Mouse (Mus musculus) CH12.LX (cell line): Measurements from ENCODE around the gene Ptprcap. TPM values are rescaled to one million over a fixed set of nuclear protein-coding genes. Genes with fewer than 3 reads are reported as not detected.

Experiments used
- DNase-seq: peaks from one replicate; pipeline ENCODE4 v3.0.0-alpha.2; 2013; ENCODE audit errors: extremely low read depth
- H3K27ac ChIP-seq: 2 replicates; pipeline ENCODE4 v1.5.1; 2012; ENCODE audit warnings: low read depth, mild to moderate bottlenecking, control low read depth, moderate library complexity; ENCODE audit not compliant: insufficient read depth
- H3K27me3 ChIP-seq: replicated peaks from 2 replicates; pipeline ENCODE3; 2012; ENCODE audit warnings: inconsistent platforms
- H3K36me3 ChIP-seq, 2 experiments: replicated peaks in 1 of 2; 2 replicates each; pipeline versions ENCODE3 to v1.6.1; 2012; ENCODE audit warnings: inconsistent platforms in 1 of 2, low read length in 1 of 2, mild to moderate bottlenecking in 1 of 2, mixed read lengths in 1 of 2, moderate library complexity in 1 of 2; ENCODE audit not compliant: control insufficient read depth in 1 of 2, insufficient read depth in 1 of 2
- H3K4me1 ChIP-seq, 2 experiments: 2 replicates each; pipeline ENCODE4 v1.6.1; 2012; ENCODE audit warnings: inconsistent platforms in 1 of 2, moderate library complexity in 1 of 2; ENCODE audit not compliant: insufficient read depth in 2 of 2, control insufficient read depth in 1 of 2
- H3K4me2 ChIP-seq: 2 replicates; pipeline ENCODE4 v1.6.1; 2012; ENCODE audit warnings: low read depth, mild to moderate bottlenecking, control low read depth; ENCODE audit not compliant: poor library complexity, insufficient read depth, severe bottlenecking
- H3K4me3 ChIP-seq, 3 experiments: fragments of 150-350 bp in 1 of 3; sonication (generic) in 1 of 3; replicated peaks in 1 of 3; 2 replicates each; pipeline versions ENCODE3 to v1.5.1; 2011 to 2012; ENCODE audit warnings: low read depth in 2 of 3, low read length in 2 of 3, mild to moderate bottlenecking in 2 of 3, moderate library complexity in 2 of 3, control low read depth in 1 of 3, improper control_type of control experiment in 1 of 3, inconsistent platforms in 1 of 3, mixed read lengths in 1 of 3; ENCODE audit not compliant: poor library complexity in 1 of 3
- H3K79me2 ChIP-seq: replicated peaks from 2 replicates; pipeline ENCODE4 v1.6.1; 2012; ENCODE audit warnings: mild to moderate bottlenecking, moderate library complexity; ENCODE audit not compliant: control insufficient read depth, poor library complexity, insufficient read depth, severe bottlenecking; ENCODE audit errors: extremely low read depth
- H3K9ac ChIP-seq: 2 replicates; pipeline ENCODE4 v1.6.1; 2012; ENCODE audit warnings: low read depth, mild to moderate bottlenecking, control low read depth, moderate library complexity; ENCODE audit not compliant: insufficient read depth
- H3K9me3 ChIP-seq: replicated peaks from 2 replicates; pipeline ENCODE3; 2012; ENCODE audit warnings: low read length, inconsistent platforms, mixed read lengths
- CHD1 ChIP-seq: IDR thresholded peaks from 2 replicates; pipeline ENCODE4 v1.6.1; 2012; ENCODE audit warnings: low read depth, low read length, improper control_type of control experiment, inconsistent platforms
- CTCF ChIP-seq, 2 experiments: IDR thresholded peaks in 1 of 2; conservative IDR thresholded peaks in 1 of 2; 2 replicates each; pipeline ENCODE4 v1.5.1; 2011 to 2012; ENCODE audit warnings: low read depth in 2 of 2, low read length in 2 of 2, improper control_type of control experiment in 1 of 2, inconsistent platforms in 1 of 2, mild to moderate bottlenecking in 1 of 2, moderate library complexity in 1 of 2
- E2F4 ChIP-seq: IDR thresholded peaks from 2 replicates; pipeline ENCODE4 v1.6.1; 2011; ENCODE audit warnings: low read depth, low read length, improper control_type of control experiment; ENCODE audit not compliant: insufficient replicate concordance
- ELF1 ChIP-seq: IDR thresholded peaks from 2 replicates; pipeline ENCODE4 v1.6.1; 2014; ENCODE audit warnings: low read depth, mild to moderate bottlenecking, inconsistent platforms, low read length, improper control_type of control experiment
- EP300 ChIP-seq: IDR thresholded peaks from 2 replicates; pipeline ENCODE4 v1.6.1; 2011; ENCODE audit warnings: low read length, improper control_type of control experiment
- ETS1 ChIP-seq: conservative IDR thresholded peaks from 2 replicates; pipeline ENCODE4 v1.6.1; 2012; ENCODE audit warnings: low read depth, mild to moderate bottlenecking, inconsistent platforms, low read length, improper control_type of control experiment, moderate library complexity
- HCFC1 ChIP-seq: IDR thresholded peaks from 2 replicates; pipeline ENCODE4 v1.6.1; 2012; ENCODE audit warnings: low read depth, mild to moderate bottlenecking, inconsistent platforms, low read length, improper control_type of control experiment
- IRF4 ChIP-seq: IDR thresholded peaks from 2 replicates; pipeline ENCODE4 v1.6.1; 2014; ENCODE audit warnings: low read depth, mild to moderate bottlenecking, inconsistent platforms, low read length, improper control_type of control experiment
- JUN ChIP-seq: IDR thresholded peaks from 2 replicates; pipeline ENCODE4 v1.6.1; 2011; ENCODE audit warnings: low read depth, mild to moderate bottlenecking, low read length, improper control_type of control experiment, moderate library complexity; ENCODE audit not compliant: insufficient read depth
- JUND ChIP-seq: conservative IDR thresholded peaks from 2 replicates; pipeline ENCODE4 v1.6.1; 2011; ENCODE audit warnings: low read depth, low read length, improper control_type of control experiment
- MAFK ChIP-seq: IDR thresholded peaks from 2 replicates; pipeline ENCODE4 v1.6.1; 2011; ENCODE audit warnings: low read length, improper control_type of control experiment; ENCODE audit not compliant: insufficient replicate concordance
- MAX ChIP-seq: IDR thresholded peaks from 2 replicates; pipeline ENCODE4 v1.6.1; 2011; ENCODE audit warnings: low read length, improper control_type of control experiment
- MAZ ChIP-seq: IDR thresholded peaks from 2 replicates; pipeline ENCODE4 v1.6.1; 2012; ENCODE audit warnings: low read depth, mild to moderate bottlenecking, inconsistent platforms, low read length, improper control_type of control experiment, moderate library complexity
- MYC ChIP-seq: IDR thresholded peaks from 2 replicates; pipeline ENCODE4 v1.6.1; 2011; ENCODE audit warnings: low read depth, mild to moderate bottlenecking, improper control_type of control experiment, low read length
- NELFE ChIP-seq: IDR thresholded peaks from 2 replicates; pipeline ENCODE4 v1.6.1; 2011; ENCODE audit warnings: low read depth, low read length, improper control_type of control experiment
- PAX5 ChIP-seq: IDR thresholded peaks from 2 replicates; pipeline ENCODE4 v1.6.1; 2012; ENCODE audit warnings: low read length, inconsistent platforms, mixed read lengths
- POLR2A ChIP-seq: IDR thresholded peaks from 2 replicates; pipeline ENCODE4 v1.6.1; 2011; ENCODE audit warnings: low read depth, mild to moderate bottlenecking, improper control_type of control experiment, low read length
- POLR2AphosphoS2 ChIP-seq: IDR thresholded peaks from 2 replicates; pipeline ENCODE4 v1.6.1; 2011; ENCODE audit warnings: low read depth, low read length, improper control_type of control experiment
- RAD21 ChIP-seq: IDR thresholded peaks from 2 replicates; pipeline ENCODE4 v1.6.1; 2011; ENCODE audit warnings: low read depth, mild to moderate bottlenecking, low read length, improper control_type of control experiment, moderate library complexity
- RCOR1 ChIP-seq: conservative IDR thresholded peaks from 2 replicates; pipeline ENCODE4 v1.6.1; 2012; ENCODE audit warnings: low read depth, mild to moderate bottlenecking, inconsistent platforms, low read length, improper control_type of control experiment
- SMC3 ChIP-seq: IDR thresholded peaks from 2 replicates; pipeline ENCODE4 v1.6.1; 2011; ENCODE audit warnings: low read depth, low read length, improper control_type of control experiment
- TCF12 ChIP-seq: IDR thresholded peaks from 2 replicates; pipeline ENCODE4 v1.6.1; 2014; ENCODE audit warnings: low read depth, mild to moderate bottlenecking, inconsistent platforms, low read length, improper control_type of control experiment
- UBTF ChIP-seq: IDR thresholded peaks from 2 replicates; pipeline ENCODE4 v1.6.1; 2012; ENCODE audit warnings: low read depth, mild to moderate bottlenecking, inconsistent platforms, low read length, improper control_type of control experiment, moderate library complexity
- USF1 ChIP-seq: IDR thresholded peaks from 2 replicates; pipeline ENCODE4 v1.6.1; 2014; ENCODE audit warnings: low read depth, mild to moderate bottlenecking, inconsistent platforms, low read length, improper control_type of control experiment
- USF2 ChIP-seq: conservative IDR thresholded peaks from 2 replicates; pipeline ENCODE4 v1.6.1; 2011; ENCODE audit warnings: low read depth, low read length, improper control_type of control experiment
- ZC3H11A ChIP-seq: IDR thresholded peaks from 2 replicates; pipeline ENCODE4 v1.6.1; 2012; ENCODE audit warnings: low read depth, mild to moderate bottlenecking, inconsistent platforms, low read length, improper control_type of control experiment
- ZKSCAN1 ChIP-seq: IDR thresholded peaks from 2 replicates; pipeline ENCODE4 v1.6.1; 2012; ENCODE audit warnings: low read depth, inconsistent platforms, low read length, improper control_type of control experiment, borderline replicate concordance
- ZMIZ1 ChIP-seq: IDR thresholded peaks from 2 replicates; pipeline ENCODE4 v1.6.1; 2012; ENCODE audit warnings: low read depth, mild to moderate bottlenecking, inconsistent platforms, low read length, improper control_type of control experiment
- dilution Hi-C: fragments of 300-500 bp; cut with MboI; formaldehyde crosslinking; loops from 2 replicates; pipeline ENCODE4 v1.14.3; 2020; ENCODE audit warnings: low sequenced_read_pairs; ENCODE audit not compliant: extremely low pct_unique_long_range_greater_than_20kb, extremely low pct_ligation_motif_present
- in situ Hi-C: fragments of 300-500 bp; cut with MboI; formaldehyde crosslinking; loops from 3 replicates; pipeline ENCODE4 v1.14.3; 2019; ENCODE audit warnings: low sequenced_read_pairs, low pct_ligation_motif_present, low pct_unique_long_range_greater_than_20kb, mixed read lengths
- polyA plus RNA-seq: library from polyadenylated mRNA; unstranded; fragments of >175 nt; gene quantifications from 2 replicates; pipeline ENCODE4 v1.2.1, GENCODE M21; 2012; ENCODE audit warnings: low read depth; ENCODE audit not compliant: insufficient read length
- total RNA-seq, 2 experiments: library from RNA; depleted of rRNA; stranded (reverse); fragments of 300-350 nt in 1 of 2; fragments of >200 nt in 1 of 2; gene quantifications; 2 replicates each; pipeline ENCODE4 v1.2.3; 2012 to 2014

Gene Ptprcap
- total and polyA plus RNA-seq, 3 experiments, result 343 to 447 (median 438) TPM

- dilution Hi-C loops, result no loop called here
- no peaks in the 10 kb centered on the region; the same call in 1 of the 2 replicates for H3K79me2 ChIP-seq
- no peaks in the 10 kb centered on the region for H3K27me3 ChIP-seq
These were observed 15.5 kb upstream of the Ptprcap start for GRCm38 (mm10) chr19:4137913-4138312.

GRCm38 (mm10) chr19:4139446-4139845, 14.0 kb upstream of the Ptprcap start, which contains the start of gene Gpr152:
Gpr152 (plus strand) TSS chr19:4139787.
- Histone ChIP-seq H3K27ac (no peak within 1 kb of the TSS), H3K4me1 (peaks cover 48 to 91% of the 10 kb centered on the region in 2 experiments)

More at GRCm38 (mm10) chr19:4137913-4138312, 15.5 kb upstream of the Ptprcap start:
- peak overlapping the region; percentile 42 for H3K4me2 ChIP-seq
- no peaks in the 10 kb centered on the region for H3K9me3 ChIP-seq
- no peak overlapping the region; the same call in 1 of the 2 replicates for H3K27ac ChIP-seq
- TF ChIP-seq EP300 (peak; percentile 86), SMC3 (no peak), E2F4 (peak; percentile 34; the same call in 1 of the 2 replicates), IRF4 (peak; percentile 85)
- H3K36me3 ChIP-seq, result peaks cover 4 to 56% of the 10 kb centered on the region in 2 experiments
- peaks cover 38 to 91% of the 10 kb centered on the region in 2 experiments for H3K4me1 ChIP-seq
- DNase-seq, result peak; percentile 43
- no peak overlapping the region for H3K4me3 ChIP-seq
- no peak overlapping the region for H3K9ac ChIP-seq
- in situ Hi-C loops, result no loop called here

GRCm38 (mm10) chr19:4140147-4140546, 13.3 kb upstream of the Ptprcap start:
- DNase-seq, result no peak
- H3K4me3 ChIP-seq, result no peak overlapping the region
- no peak overlapping the region for H3K27ac ChIP-seq
- H3K4me1 ChIP-seq, result peaks cover 49 to 91% of the 10 kb centered on the region in 2 experiments
- TF ChIP-seq HCFC1 (no peak), CTCF (conservative IDR thresholded peaks at IDR 0.05 in 1 of 2, IDR thresholded peaks at IDR 0.05 in 1 of 2; ENCODE audit: low read depth in 2 of 2, low read length in 2 of 2) (no peak), USF2 (no peak), ETS1 (no peak), MAFK (no peak), RCOR1 (no peak), ZMIZ1 (no peak), ZKSCAN1 (no peak), CHD1 (no peak), MAX (no peak), NELFE (no peak), JUN (no peak), USF1 (no peak), MAZ (no peak), POLR2AphosphoS2 (no peak), E2F4 (no peak), JUND (no peak), ZC3H11A (no peak)
- dilution Hi-C loops (no loop called here), in situ Hi-C loops (no loop called here)
- H3K9ac ChIP-seq, result no peak overlapping the region
- no peaks in the 10 kb centered on the region for H3K27me3 ChIP-seq
- H3K9me3 ChIP-seq, result no peaks in the 10 kb centered on the region
- no peak overlapping the region for H3K4me2 ChIP-seq
- peaks cover 0 to 49% of the 10 kb centered on the region in 2 experiments for H3K36me3 ChIP-seq
- H3K79me2 ChIP-seq, result no peaks in the 10 kb centered on the region

More at GRCm38 (mm10) chr19:4139446-4139845, 14.0 kb upstream of the Ptprcap start, which contains the start of gene Gpr152:
- dilution Hi-C loops (no loop called here), in situ Hi-C loops (no loop called here)
- no peaks in the 10 kb centered on the region for H3K79me2 ChIP-seq
- TF ChIP-seq MAZ (no peak), PAX5 (no peak), JUND (no peak), HCFC1 (no peak), SMC3 (no peak), NELFE (no peak), ZKSCAN1 (no peak), UBTF (no peak), ELF1 (no peak), RAD21 (no peak), TCF12 (no peak), MYC (no peak), ZMIZ1 (no peak), POLR2A (no peak)
- H3K27me3 ChIP-seq, result no peaks in the 10 kb centered on the region
- no peak for DNase-seq
- no peak within 1 kb of the TSS for H3K4me2 ChIP-seq
- H3K36me3 ChIP-seq, result peaks cover 0 to 49% of the 10 kb centered on the region in 2 experiments
- no peaks in the 10 kb centered on the region for H3K9me3 ChIP-seq
- no peak within 1 kb of the TSS for H3K4me3 ChIP-seq
- H3K9ac ChIP-seq, result no peak within 1 kb of the TSS
